Mouse (Mus musculus): Measurements from ENCODE around the gene Sema5a.

Sema5a gene

DNA sequence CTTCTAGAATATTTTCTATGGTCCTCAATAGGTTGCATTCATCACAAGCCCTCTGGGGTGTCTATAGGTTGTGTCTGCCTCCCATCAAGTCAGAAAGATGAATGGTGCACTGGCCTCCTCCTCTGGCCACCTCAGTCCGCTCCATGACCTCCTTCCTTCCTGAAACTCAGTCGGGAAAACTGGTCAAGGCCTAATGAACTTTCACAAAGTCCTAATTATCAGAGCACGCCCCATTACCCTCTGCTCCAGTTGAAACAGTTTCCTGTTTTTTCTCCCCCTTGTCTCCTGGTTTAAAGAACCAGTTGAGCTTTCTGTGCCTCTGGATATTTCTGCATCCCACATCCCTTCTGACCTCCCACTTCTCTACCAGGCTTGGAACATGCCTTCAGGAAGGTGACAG is 300.8 kb downstream of the Sema5a start:
- DNase-seq (ENCODE audit: low spot score) = no peak

DNA sequence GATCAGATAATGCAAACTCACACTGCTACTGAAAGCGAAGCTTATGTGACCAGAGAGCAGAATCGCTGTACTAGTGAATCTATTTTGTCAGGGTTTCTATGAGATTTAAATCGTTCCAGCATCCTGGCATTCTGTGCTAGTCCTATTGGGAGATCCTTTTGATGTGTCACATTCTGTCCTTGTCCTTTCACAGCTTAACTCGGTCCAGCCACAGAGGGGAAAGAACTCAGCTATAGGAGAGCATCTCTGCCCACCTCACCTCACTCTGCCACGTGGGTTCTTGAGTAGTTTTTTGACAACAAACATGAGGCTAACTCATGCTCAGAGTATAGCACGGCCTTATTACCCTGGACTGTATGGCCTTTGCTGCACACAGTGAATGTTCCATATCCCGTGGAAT is 302.1 kb downstream of the Sema5a start:
- DNase-seq (ENCODE audit: low spot score) = no peak

DNA sequence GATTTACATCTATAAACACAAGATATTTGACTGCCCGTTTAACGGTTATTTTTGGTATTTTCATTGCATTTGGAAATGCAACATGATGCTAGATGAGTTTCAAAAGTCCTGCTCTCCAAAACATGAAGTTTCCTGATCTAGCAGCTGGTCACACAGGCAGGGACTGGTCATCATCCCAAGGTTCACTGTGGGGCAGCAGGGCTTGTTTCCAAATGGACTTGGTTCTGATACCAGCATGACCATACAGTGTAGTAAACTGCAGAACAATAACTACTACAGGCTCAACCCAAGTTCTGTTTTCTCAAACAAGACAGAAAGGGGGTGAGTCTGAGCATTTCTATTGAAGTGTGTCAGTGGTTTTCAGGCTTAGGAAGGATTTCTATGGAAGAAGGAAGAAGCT is 314.3 kb downstream of the Sema5a start:
- DNase-seq (ENCODE audit: low spot score) = no peak

DNA sequence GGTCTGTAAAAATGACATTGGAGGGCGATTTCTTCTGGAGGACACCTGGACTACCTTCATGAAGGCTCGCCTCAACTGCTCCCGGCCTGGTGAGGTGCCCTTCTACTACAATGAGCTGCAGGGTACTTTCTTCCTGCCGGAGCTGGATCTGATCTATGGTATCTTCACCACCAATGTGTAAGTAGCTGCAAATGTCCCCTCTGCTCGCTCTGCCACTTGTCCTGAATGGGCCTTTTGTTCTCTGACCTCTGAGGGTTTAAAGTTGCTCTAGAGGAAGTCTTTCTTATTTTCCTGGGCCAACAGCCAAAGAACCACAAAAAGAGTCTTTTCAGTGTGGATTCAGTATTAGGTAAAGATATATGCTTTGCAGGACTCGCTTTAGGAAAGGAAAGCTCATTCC is 318.0 kb downstream of the Sema5a start:
- no peak for DNase-seq (ENCODE audit: low spot score)

DNA sequence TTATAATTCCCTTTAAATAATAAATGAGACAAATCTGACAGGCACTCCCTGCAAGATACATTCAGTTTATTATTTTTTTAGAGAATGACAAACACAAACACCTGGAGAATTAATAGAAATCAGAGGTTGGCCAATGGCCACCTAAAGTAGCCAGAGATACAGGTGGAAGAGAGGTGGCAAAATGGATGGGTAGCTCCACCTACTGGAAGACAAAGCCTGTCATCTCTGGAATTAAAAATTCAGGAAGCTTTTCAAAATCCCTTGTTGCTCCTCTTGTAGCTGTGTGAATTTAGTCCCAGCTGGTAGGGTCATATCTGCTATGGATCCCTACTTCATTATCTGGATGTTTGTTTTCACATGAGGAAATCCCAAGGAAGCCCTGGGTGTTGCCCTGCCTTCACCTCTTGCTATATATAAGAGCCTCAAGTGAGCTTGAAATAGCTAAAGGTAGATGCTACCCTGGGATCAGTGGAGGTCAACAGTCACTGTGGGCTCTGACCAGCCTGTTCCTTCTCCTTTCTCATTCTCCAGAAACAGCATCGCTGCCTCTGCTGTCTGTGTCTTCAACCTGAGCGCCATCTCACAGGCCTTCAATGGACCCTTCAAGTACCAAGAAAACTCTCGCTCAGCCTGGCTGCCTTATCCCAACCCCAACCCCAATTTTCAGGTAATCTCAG is 323.7 kb downstream of the Sema5a start:
- DNase-seq (ENCODE audit: low spot score) = no peak

DNA sequence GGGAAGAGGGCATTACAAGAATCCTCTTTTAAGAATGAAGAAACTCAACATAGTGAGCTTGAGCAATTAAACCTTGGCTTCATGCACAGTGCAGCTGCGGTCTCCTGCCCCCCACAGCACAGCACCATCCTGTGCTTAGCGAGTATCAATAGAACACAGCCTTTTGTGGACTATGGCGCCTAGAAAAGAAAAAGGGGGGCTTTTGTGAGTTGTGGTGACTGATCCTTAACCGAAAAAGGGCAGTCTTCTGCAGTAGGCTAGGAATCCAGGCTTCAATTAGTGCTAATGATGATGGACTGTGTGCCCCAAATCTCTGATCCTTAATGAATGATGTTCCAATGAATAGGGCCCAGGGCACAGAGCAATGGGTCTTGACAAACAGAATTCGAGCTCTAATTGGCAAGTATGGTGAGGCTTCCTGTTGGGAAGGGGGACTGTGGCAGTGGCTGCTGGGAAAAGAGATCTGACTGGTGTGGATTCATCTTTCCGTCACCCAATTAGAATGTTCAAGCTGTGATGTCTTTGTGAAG is 324.3 kb downstream of the Sema5a start:
- DNase-seq (ENCODE audit: low spot score) = no peak

DNA sequence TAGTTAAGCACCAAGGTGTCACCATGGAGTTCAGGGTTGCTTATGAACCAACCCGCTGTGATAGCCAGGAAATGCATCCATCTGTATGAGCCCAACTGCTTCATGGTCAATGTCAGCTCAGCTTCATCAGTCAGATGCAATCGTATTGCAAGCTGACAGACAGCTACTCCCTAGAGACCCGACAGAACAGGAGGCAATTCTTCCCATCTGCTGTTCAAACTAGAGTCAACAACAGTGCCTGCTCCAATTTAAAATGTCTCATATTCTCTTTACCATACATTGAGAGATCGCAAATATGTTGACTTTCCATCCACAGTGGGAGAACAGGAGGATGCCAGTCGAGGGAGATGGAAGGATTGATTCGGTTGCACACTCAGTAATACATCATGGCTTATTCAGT is 329.7 kb downstream of the Sema5a start:
- no peak for DNase-seq (ENCODE audit: low spot score)

DNA sequence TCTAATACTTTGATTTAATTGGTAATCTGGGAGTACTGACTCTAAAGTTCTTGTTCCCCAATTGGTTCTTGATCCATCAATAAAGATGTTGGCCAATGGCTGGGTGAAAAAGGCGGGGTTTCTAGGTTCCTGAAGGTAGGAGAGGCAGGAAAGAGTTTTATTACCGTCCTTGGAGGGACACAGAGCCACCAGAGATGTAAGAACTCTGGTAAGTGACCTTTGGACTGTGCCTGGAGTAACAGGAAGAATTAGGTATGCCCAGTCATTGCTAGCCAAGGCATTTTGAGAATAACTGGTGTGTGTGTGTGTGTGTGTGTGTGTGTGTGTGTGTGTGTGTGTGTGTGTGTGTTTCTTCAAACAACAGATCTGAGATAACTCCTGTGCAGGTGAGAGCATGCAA is 330.6 kb downstream of the Sema5a start:
- no peak for DNase-seq (ENCODE audit: low spot score)

DNA sequence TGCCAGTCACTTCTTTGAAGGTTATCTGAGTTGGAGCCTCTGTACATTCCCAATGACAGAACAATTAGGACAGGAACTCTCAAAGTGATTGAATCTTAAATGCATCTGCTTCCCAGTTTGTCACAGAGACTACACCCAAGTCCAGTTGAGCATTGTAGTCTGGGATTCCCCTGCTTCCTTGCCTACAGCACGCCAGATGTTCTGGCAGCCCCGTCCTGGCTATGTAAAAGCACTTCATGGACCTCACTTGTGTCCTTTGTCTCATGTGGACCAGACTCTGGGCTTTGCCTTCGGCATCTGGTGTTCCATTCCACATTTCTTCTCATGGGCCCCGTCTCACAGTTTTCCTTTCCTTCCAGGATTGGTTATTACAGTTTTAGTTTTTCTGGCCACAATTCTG is 334.7 kb downstream of the Sema5a start:
- no peak for DNase-seq (ENCODE audit: low spot score)

DNA sequence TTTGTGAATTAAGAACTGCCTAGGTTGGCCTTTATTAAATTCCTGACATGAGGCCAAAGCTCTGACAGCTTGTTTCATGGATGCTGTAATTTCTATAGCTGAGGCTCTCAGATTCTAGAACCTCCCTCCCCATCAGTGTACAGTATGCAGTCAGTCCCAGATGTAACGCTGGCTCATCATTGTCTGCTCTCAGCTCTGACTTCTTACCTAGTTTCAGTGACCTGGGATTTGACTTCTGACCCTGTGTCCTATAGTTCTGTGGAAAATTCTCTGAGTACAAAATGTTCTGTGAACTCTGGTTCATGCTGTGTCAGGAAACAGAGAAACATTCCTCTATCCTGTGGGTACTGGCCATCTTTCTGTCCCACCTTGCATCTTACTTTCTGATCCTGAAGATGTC is 346.0 kb downstream of the Sema5a start:
- no peak for DNase-seq (ENCODE audit: low spot score)

DNA sequence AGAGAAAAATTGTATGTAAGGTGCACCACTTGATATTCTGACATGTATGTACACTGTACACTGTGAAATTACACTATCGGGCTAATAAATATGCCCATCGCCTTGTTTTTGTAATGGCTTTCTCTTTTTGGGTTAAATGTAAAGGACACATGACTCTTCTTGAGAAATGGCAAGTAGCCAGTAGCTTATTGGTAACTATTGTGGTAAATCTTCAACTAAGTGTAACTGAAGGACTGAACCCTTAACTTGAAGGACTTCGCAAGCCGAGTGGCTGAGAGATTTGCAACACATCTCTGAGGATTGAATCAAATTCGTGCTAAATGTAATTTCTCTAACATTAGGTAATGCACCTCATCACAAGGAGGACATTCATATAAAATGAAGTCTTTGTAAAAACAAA is 349.1 kb downstream of the Sema5a start:
- DNase-seq (ENCODE audit: low spot score) = no peak

DNA sequence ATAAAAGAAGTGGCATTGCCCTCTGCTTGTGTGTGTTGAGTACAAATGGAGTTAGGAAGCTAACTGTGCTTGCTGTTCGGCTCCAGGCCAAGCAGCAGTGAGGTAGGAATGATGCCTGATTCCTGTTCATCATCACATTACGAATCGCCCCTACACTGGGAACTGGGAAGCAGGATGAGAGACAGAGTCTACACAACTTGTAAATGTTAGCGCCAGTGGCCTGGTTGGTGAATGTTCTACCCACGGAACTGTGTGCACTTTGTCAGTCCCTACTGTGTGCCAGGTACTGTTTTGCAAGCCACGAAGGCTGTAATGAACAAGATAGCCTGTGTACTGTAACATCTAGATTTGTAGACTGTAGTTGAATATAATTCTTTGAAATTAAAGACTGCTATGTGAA is 352.0 kb downstream of the Sema5a start:
- DNase-seq (ENCODE audit: low spot score) = no peak

DNA sequence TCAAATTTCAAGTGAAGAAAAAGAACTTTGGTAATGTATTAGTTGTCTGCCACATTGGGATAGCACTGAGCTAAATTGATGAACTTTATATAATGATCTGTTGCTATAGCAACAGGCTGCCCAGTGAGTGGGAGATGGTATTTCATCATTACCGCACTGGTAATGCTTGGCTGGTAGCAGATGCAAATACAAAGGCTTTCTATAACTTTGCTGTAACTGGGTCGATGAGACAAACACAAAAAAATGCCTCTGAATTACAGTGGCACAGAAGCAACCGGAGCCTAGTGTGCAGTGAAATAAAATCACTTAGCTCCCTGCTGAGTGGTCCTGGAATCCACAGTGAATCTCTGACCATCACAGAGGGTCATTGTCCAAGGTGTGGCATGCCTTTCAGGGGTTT is 352.6 kb downstream of the Sema5a start:
- DNase-seq (ENCODE audit: low spot score) = no peak

DNA sequence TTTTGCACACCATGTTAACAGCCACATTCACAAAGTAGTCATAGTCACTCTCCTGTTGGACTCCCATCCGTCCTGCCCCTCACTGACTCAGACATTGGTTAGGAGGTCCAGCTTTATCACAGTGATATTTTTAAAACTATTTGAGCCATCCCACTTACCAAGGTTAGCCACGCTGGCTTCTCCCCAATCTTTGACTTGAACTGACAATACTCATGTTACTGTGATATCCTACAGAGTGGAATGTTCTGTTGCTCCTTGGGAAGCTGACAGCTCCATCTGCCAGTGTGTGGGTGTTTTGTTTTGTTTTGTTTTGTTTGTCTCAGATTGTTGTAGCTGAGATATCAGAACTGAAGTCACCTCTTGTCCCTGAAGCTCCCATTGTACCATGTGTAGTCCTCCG is 362.6 kb downstream of the Sema5a start:
- no peak for DNase-seq (ENCODE audit: low spot score)

DNA sequence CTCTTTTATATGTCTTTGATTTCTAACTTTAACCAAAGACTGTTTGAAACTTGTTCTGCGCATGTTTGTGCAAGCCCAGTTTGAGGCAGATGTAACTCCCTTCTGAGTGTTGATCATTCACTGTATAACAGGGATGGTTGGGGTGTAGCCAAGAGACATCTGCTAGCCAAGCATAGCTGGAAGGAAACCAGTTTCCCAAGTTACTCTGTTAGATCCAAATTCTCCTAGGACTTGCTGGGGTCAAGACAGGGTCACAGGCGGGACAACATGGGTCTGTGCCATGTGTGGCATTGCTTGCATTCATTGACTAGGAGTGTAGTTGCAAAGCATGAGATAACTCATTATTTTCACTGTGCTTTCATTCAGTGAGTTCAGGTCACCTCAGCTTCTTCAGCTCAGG is 366.2 kb downstream of the Sema5a start:
- DNase-seq (ENCODE audit: low spot score) = no peak

DNA sequence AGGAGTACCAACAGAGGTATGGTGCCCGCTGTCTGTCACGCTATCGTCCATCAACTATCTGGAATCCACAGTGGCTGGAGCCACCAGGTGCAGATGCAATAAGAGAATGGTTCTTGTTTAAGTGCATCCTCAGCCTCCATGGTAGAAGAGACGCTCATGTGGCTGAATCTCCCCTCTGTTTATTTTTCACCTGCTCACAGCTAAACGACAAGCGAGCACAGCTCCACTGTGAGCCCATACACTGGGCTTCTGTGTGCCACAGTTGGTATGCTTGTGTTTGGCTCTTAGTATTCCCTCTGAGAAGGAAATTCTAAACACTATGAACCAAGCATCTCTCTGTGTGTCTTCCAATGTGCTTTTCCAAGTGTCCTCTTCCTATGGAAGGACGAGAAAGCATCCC is 366.6 kb downstream of the Sema5a start:
- DNase-seq (ENCODE audit: low spot score) = no peak

DNA sequence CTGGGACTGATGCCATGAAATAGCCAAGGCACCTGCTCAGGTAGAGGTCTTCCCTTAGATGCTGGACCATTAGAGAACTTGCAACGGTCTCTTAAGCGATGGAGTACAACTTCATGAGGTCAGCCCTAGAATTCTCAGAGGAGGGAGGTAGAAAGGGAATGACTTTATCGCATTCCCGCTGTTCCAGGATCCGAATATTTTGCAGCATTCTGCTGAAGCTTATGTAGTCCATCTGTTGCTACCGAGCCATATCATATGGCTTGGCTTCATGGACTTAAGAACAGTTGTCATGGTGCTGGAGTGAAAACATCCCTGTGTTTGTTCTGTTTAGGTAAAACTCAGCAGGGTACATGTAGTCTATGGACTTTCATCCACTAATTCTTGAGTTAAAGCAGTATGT is 369.1 kb downstream of the Sema5a start:
- DNase-seq (ENCODE audit: low spot score) = no peak

DNA sequence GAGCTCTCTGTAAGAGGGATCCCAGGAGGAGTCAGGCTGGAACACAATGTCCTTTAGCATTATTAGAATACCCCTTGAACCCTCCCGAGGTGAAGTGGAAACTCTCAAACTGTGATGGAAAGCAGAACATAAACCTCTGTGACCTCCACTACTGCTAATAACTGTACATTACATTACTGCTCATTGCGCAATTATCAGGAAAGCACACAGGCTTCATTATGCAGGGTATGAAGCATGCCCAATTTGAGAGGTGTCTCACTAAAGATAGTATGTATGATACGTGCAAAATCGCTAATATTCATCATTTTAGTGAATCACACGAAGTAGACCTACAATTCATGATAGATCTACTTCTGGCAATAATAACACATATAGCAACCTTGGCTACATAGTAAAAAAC is 371.2 kb downstream of the Sema5a start:
- no peak for DNase-seq (ENCODE audit: low spot score)

DNA sequence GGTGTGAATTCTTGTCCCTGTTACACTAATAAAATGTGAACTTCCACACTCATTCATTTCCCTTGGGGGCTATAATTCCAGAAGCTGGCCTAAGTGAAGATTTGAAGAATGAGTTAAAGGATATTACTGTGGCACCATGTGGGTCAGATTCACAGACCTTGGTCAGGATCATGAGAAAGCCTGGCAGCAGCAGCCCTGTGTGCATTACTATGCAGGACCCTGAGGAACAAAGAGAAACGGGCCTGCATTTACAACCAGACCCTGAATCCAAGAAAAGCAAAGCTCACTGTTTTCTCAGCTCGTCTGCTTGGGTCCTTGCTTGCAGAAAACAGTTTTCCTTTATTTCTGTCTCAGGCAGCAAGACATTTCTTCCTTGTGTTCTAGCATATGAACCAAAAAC is 374.6 kb downstream of the Sema5a start:
- no peak for DNase-seq (ENCODE audit: low spot score)

DNA sequence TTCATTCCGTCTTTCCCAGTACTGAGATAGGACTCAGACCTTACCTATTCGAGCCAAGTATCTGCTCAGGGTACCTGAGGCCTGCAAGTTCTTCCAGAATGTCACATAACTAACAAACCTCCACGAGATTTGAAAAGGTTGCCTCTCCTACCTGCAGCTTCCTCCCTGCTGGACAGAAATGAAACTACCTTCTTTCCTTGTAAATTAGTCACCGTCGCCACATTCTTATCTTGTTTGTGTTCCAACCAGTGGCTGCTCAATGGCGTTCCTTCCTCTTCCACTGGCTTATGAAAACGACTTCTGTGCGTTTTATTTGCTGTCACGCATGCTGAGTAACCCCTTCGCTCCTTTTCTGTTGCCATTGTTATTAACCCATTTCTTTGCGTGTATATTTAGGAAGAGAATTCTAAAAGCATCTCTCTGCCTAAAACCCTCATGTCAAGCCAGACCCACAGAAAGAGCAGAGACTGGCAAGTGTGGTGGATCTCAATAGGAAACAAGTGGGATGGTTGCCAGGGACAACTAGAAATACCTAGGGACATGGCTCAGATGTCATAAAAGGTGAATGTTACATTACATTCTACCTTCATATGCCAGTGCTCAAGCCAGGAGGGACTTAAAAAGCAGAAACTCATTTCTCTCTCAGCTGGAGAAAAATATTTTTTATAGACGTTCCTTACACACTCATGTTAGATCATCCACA is 378.6 kb downstream of the Sema5a start:
- DNase-seq (ENCODE audit: low spot score) = no peak

DNA sequence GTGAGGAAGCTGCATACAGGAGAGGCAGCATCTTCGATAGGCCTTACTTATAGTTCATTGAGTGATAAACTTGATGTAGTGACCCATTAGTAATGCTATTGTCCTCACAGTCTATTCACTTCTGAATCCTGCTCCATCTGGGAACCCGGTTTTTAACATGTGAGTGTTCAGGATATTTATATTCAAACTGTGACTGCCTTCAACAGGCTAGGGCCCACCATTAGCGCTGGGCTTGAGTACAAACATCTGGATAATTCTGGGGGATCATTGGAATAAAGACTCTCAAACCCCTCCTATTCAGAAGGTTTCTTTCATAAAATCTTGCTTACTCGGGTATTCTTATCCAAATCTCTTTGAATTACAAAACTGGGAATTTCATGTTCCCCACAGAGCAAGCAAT is 379.5 kb downstream of the Sema5a start:
- no peak for DNase-seq (ENCODE audit: low spot score)

DNA sequence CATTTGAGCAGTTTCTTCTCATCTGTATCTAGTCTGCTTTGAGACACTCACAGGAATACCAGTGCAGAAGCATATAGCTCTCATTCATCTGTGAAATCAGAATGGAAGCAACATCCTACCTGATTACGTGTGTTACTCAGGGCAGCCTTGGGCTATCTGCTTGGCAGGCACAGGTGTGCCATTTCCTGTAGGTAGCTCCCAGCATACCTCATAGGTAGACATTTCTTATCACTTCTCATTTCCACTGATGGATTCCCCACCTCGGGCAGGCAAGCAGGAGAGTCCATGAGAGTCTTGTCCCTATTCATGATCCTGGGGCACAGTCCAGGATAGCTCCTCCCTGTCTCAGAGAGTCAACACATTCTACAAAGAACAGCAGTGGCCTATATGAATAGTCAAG is 381.4 kb downstream of the Sema5a start:
- DNase-seq (ENCODE audit: low spot score) = no peak

DNA sequence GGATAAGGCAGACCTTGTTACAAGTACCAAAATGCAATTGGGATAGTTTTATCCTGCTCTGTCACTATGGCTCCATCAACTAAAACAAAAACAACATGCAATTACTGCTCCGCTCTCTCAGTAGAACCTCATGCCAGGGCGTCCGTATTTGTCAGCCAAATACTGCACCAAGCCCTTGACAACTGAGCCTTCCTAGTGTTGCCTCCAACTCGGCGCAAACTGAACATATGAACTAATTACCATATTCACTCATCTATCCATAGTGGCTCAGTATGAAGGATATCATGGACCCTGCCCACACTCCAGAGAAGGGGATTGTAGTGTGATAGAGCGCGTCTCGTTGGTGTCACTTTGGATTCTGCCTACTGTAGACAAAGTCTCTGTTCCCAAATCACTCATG is 389.1 kb downstream of the Sema5a start:
- DNase-seq (ENCODE audit: low spot score) = no peak

DNA sequence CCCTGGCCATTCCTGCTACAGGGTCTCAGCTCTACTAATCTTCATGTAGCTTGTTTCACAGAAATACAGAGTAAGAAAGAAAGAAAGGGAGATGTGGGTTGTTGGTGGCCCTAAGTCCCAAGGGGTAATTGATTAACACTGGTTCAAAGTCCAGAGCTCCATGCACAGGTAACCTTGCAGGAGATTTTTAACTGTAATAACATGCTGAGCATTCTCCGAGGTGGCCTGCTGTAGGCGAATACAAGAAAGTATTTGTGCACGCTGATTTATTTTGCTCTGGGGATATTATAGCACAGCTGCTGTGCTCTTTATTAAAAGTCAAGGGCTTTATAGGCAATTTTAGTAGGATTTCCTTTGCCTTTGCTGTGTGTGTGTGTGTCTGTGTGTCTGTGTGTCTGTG is 393.3 kb downstream of the Sema5a start:
- DNase-seq (ENCODE audit: low spot score) = no peak

All from MN1 (cell line).